Mouse (Mus musculus) MEL (cell line): ENCODE measurements at regions not wholly inside any gene's neighbourhood (a gene's known extent, or its start where the extent isn't known, plus 50 kb on each side); places are given as distances from the start of the nearest gene placed in this dataset.

Experiments
- DNase-seq: peaks from one replicate; pipeline ENCODE4 v3.0.0; 2011; ENCODE audit warnings: low read depth, low spot score
- H3K27ac ChIP-seq: 2 replicates; pipeline ENCODE4 v1.5.1; 2012; ENCODE audit warnings: low read depth, mild to moderate bottlenecking, control low read depth, low read length, moderate library complexity; ENCODE audit not compliant: control insufficient read depth
- H3K27me3 ChIP-seq, 2 experiments: fragments of 150-350 bp in 1 of 2; sonication (generic) in 1 of 2; 2 replicates each; pipeline ENCODE4 v1.6.1; 2012; ENCODE audit warnings: low read length in 2 of 2, mild to moderate bottlenecking in 2 of 2, improper control_type of control experiment in 1 of 2, moderate library complexity in 1 of 2; ENCODE audit not compliant: insufficient read depth in 2 of 2, control insufficient read depth in 1 of 2
- H3K36me3 ChIP-seq, 2 experiments: 2 replicates each; pipeline ENCODE4 v1.6.1; 2012 to 2014; ENCODE audit warnings: low read length in 2 of 2, improper control_type of control experiment in 1 of 2, inconsistent platforms in 1 of 2, mild to moderate bottlenecking in 1 of 2; ENCODE audit not compliant: insufficient read depth in 2 of 2, control insufficient read depth in 1 of 2
- H3K4me1 ChIP-seq, 2 experiments: fragments of 150-350 bp in 1 of 2; sonication (generic) in 1 of 2; 2 replicates each; pipeline ENCODE4 v1.6.1; 2012; ENCODE audit warnings: low read length in 2 of 2, improper control_type of control experiment in 1 of 2, mild to moderate bottlenecking in 1 of 2; ENCODE audit not compliant: insufficient read depth in 2 of 2, control insufficient read depth in 1 of 2
- H3K4me3 ChIP-seq, 2 experiments: fragments of 150-350 bp in 1 of 2; sonication (generic) in 1 of 2; 2 replicates each; pipeline ENCODE4 v1.5.1; 2012; ENCODE audit warnings: low read depth in 2 of 2, low read length in 2 of 2, mild to moderate bottlenecking in 2 of 2, moderate library complexity in 2 of 2, control low read depth in 1 of 2, improper control_type of control experiment in 1 of 2; ENCODE audit not compliant: control insufficient read depth in 1 of 2, insufficient read depth in 1 of 2
- H3K79me2 ChIP-seq: 2 replicates; pipeline ENCODE4 v1.6.1; 2012; ENCODE audit warnings: mild to moderate bottlenecking, low read length, moderate library complexity; ENCODE audit not compliant: control insufficient read depth, poor library complexity, insufficient read depth
- H3K9ac ChIP-seq: 2 replicates; pipeline ENCODE4 v1.6.1; 2012; ENCODE audit warnings: low read depth, mild to moderate bottlenecking, control low read depth, low read length, moderate library complexity; ENCODE audit not compliant: control insufficient read depth, poor library complexity, severe bottlenecking
- H3K9me3 ChIP-seq: fragments of 150-350 bp; sonication (generic); replicated peaks from 2 replicates; pipeline ENCODE4 v1.6.1; 2012; ENCODE audit warnings: mild to moderate bottlenecking, low read length, improper control_type of control experiment, moderate library complexity; ENCODE audit not compliant: insufficient read depth
- BHLHE40 ChIP-seq: IDR thresholded peaks from 2 replicates; pipeline ENCODE4 v1.6.1; 2012; ENCODE audit warnings: low read depth, mild to moderate bottlenecking, inconsistent platforms, low read length, improper control_type of control experiment, borderline replicate concordance
- CHD1 ChIP-seq: IDR thresholded peaks from 2 replicates; pipeline ENCODE4 v1.6.1; 2012; ENCODE audit warnings: low read depth, mild to moderate bottlenecking, inconsistent platforms, low read length, improper control_type of control experiment
- CHD2 ChIP-seq: IDR thresholded peaks from 2 replicates; pipeline ENCODE4 v1.6.1; 2011; ENCODE audit warnings: low read length, improper control_type of control experiment
- E2F4 ChIP-seq: IDR thresholded peaks from 2 replicates; pipeline ENCODE4 v1.6.1; 2011; ENCODE audit warnings: low read depth, low read length, improper control_type of control experiment, borderline replicate concordance
- ETS1 ChIP-seq: IDR thresholded peaks from 2 replicates; pipeline ENCODE4 v1.6.1; 2012; ENCODE audit warnings: low read depth, mild to moderate bottlenecking, inconsistent platforms, low read length, improper control_type of control experiment, moderate library complexity
- GABPA ChIP-seq: IDR thresholded peaks from 2 replicates; pipeline ENCODE4 v1.6.1; 2012; ENCODE audit warnings: low read depth, mild to moderate bottlenecking, inconsistent platforms, low read length, improper control_type of control experiment, moderate library complexity
- GATA1 ChIP-seq: IDR thresholded peaks from 2 replicates; pipeline ENCODE4 v1.6.1; 2011; ENCODE audit warnings: low read depth, low read length, improper control_type of control experiment
- KAT2A ChIP-seq: conservative IDR thresholded peaks from 2 replicates; pipeline ENCODE4 v1.6.1; 2012; ENCODE audit warnings: low read depth, low read length, improper control_type of control experiment, inconsistent platforms
- MAFK ChIP-seq: IDR thresholded peaks from 2 replicates; pipeline ENCODE4 v1.6.1; 2011; ENCODE audit warnings: low read depth, mild to moderate bottlenecking, low read length, improper control_type of control experiment, borderline replicate concordance
- MAZ ChIP-seq: IDR thresholded peaks from 2 replicates; pipeline ENCODE4 v1.6.1; 2012; ENCODE audit warnings: low read depth, mild to moderate bottlenecking, inconsistent platforms, low read length, improper control_type of control experiment
- MEF2A ChIP-seq: IDR thresholded peaks from 2 replicates; pipeline ENCODE4 v1.6.1; 2014; ENCODE audit warnings: low read depth, mild to moderate bottlenecking, inconsistent platforms, low read length, improper control_type of control experiment; ENCODE audit not compliant: poor library complexity, insufficient replicate concordance, severe bottlenecking; ENCODE audit errors: extremely low read depth
- MYB ChIP-seq: IDR thresholded peaks from 2 replicates; pipeline ENCODE4 v1.6.1; 2011; ENCODE audit warnings: mild to moderate bottlenecking, low read depth, low read length, improper control_type of control experiment
- NELFE ChIP-seq: IDR thresholded peaks from 2 replicates; pipeline ENCODE4 v1.6.1; 2011; ENCODE audit warnings: low read depth, low read length, improper control_type of control experiment
- NRF1 ChIP-seq: IDR thresholded peaks from 2 replicates; pipeline ENCODE4 v1.6.1; 2014; ENCODE audit warnings: low read depth, mild to moderate bottlenecking, inconsistent platforms, low read length, improper control_type of control experiment, moderate library complexity; ENCODE audit not compliant: poor library complexity, insufficient read depth, severe bottlenecking
- RCOR1 ChIP-seq: IDR thresholded peaks from 2 replicates; pipeline ENCODE4 v1.6.1; 2012; ENCODE audit warnings: low read depth, mild to moderate bottlenecking, inconsistent platforms, low read length, improper control_type of control experiment
- SMC3 ChIP-seq: IDR thresholded peaks from 2 replicates; pipeline ENCODE4 v1.6.1; 2011; ENCODE audit warnings: low read depth, low read length, improper control_type of control experiment
- TBP ChIP-seq: IDR thresholded peaks from 2 replicates; pipeline ENCODE4 v1.8.0; 2011; ENCODE audit warnings: low read depth, low read length, improper control_type of control experiment
- UBTF ChIP-seq: IDR thresholded peaks from 2 replicates; pipeline ENCODE4 v1.6.1; 2012; ENCODE audit warnings: low read depth, mild to moderate bottlenecking, inconsistent platforms, low read length, improper control_type of control experiment, moderate library complexity, borderline replicate concordance; ENCODE audit not compliant: insufficient read depth
- USF2 ChIP-seq, 2 experiments: IDR thresholded peaks; 2 replicates each; pipeline ENCODE4 v1.6.1; 2011 to 2012; ENCODE audit warnings: improper control_type of control experiment in 2 of 2, low read length in 2 of 2, borderline replicate concordance in 1 of 2, inconsistent platforms in 1 of 2, low read depth in 1 of 2, mild to moderate bottlenecking in 1 of 2; ENCODE audit not compliant: insufficient read depth in 1 of 2
- ZC3H11A ChIP-seq: IDR thresholded peaks from 2 replicates; pipeline ENCODE4 v1.6.1; 2012; ENCODE audit warnings: low read depth, mild to moderate bottlenecking, inconsistent platforms, low read length, improper control_type of control experiment
- ZKSCAN1 ChIP-seq: IDR thresholded peaks from 2 replicates; pipeline ENCODE4 v1.6.1; 2012; ENCODE audit warnings: low read depth, mild to moderate bottlenecking, inconsistent platforms, low read length, improper control_type of control experiment, moderate library complexity
- ZNF384 ChIP-seq: IDR thresholded peaks from 2 replicates; pipeline ENCODE4 v1.6.1; 2012; ENCODE audit warnings: low read depth, mild to moderate bottlenecking, inconsistent platforms, low read length, improper control_type of control experiment

- no peaks in the 10 kb centered on the region for H3K9me3 ChIP-seq
- no peaks in the 10 kb centered on the region for H3K27me3 ChIP-seq
- no peak overlapping the region for H3K9ac ChIP-seq
- H3K36me3 ChIP-seq = no peaks in the 10 kb centered on the region
- DNase-seq = no peak
- no peak overlapping the region for H3K4me3 ChIP-seq
- TF ChIP-seq KAT2A (no peak), ZKSCAN1 (no peak), MAFK (no peak), ZC3H11A (no peak), ETS1 (no peak), MEF2A (no peak), RCOR1 (no peak), NRF1 (no peak), MAZ (no peak), CHD1 (no peak), SMC3 (no peak)
- H3K79me2 ChIP-seq = no peaks in the 10 kb centered on the region
- H3K27ac ChIP-seq = no peak overlapping the region
- no peaks in the 10 kb centered on the region for H3K4me1 ChIP-seq
These were observed 162.6 kb upstream of the Pcdh20 start for GRCm38 (mm10) chr14:88633771-88634170.

GRCm38 (mm10) chr14:88595376-88595775, 124.2 kb upstream of the Pcdh20 start:
- H3K4me1 ChIP-seq = no peaks in the 10 kb centered on the region
- H3K79me2 ChIP-seq = no peaks in the 10 kb centered on the region
- no peaks in the 10 kb centered on the region for H3K9me3 ChIP-seq
- no peak for DNase-seq
- H3K9ac ChIP-seq = no peak overlapping the region
- H3K27me3 ChIP-seq = no peaks in the 10 kb centered on the region
- TF ChIP-seq MYB (no peak), GABPA (no peak), CHD1 (no peak), MEF2A (no peak), CHD2 (no peak), NELFE (no peak), ETS1 (no peak), ZKSCAN1 (no peak), GATA1 (no peak), MAZ (no peak), BHLHE40 (no peak), USF2 (IDR thresholded peaks at IDR 0.05; ENCODE audit: borderline replicate concordance in 1 of 2, insufficient read depth in 1 of 2, low read depth in 1 of 2, low read length in 2 of 2) (no peak), E2F4 (no peak), TBP (no peak), ZNF384 (no peak), SMC3 (no peak), KAT2A (no peak), UBTF (no peak), RCOR1 (no peak)
- TF ChIP-seq, all 39 proteins: peak for 0
- Histone ChIP-seq H3K36me3 (no peaks in the 10 kb centered on the region), H3K4me3 (no peak overlapping the region), H3K27ac (no peak overlapping the region)
